Mouse (Mus musculus) thymus, postnatal 4 days (tissue): ENCODE data around the gene Cib3.

ENCODE experiments used
- DNase-seq: peaks from one replicate; pipeline ENCODE4 v3.0.0; 2021

The Cib3 gene

GRCm38 (mm10) chr8:72210222-72210621 lies 2.4 kb downstream of the Cib3 start:
- no peak for DNase-seq

GRCm38 (mm10) chr8:72208582-72208981 lies 4.1 kb downstream of the Cib3 start:
- DNase-seq, result no peak

- no peak for DNase-seq
Measured at GRCm38 (mm10) chr8:72197997-72198396, 14.6 kb downstream of the Cib3 start.

GRCm38 (mm10) chr8:72192065-72192464 lies 20.6 kb downstream of the Cib3 start:
- DNase-seq, result no peak

- DNase-seq, result no peak
Measured at GRCm38 (mm10) chr8:72190215-72190539, 22.5 kb downstream of the Cib3 start.

GRCm38 (mm10) chr8:72189417-72190214 lies 23.0 kb downstream of the Cib3 start, which contains the start of gene Hsh2d:
TSS of gene Hsh2d (plus strand) at chr8:72189638.
- peak; percentile 78 for DNase-seq

GRCm38 (mm10) chr8:72187793-72188331 lies 24.8 kb downstream of the Cib3 start:
- DNase-seq, result no peak

GRCm38 (mm10) chr8:72183554-72184202 lies 29.0 kb downstream of the Cib3 start:
- no peak for DNase-seq

GRCm38 (mm10) chr8:72177346-72177925 lies 35.2 kb downstream of the Cib3 start:
- DNase-seq, result peak; percentile 81

- peak; percentile 60 for DNase-seq
Measured at GRCm38 (mm10) chr8:72169681-72170249, 42.9 kb downstream of the Cib3 start.

GRCm38 (mm10) chr8:72169098-72169668 lies 43.5 kb downstream of the Cib3 start:
- peak; percentile 42 for DNase-seq

GRCm38 (mm10) chr8:72162821-72163220 lies 49.8 kb downstream of the Cib3 start:
- DNase-seq, result peak; percentile 34

GRCm38 (mm10) chr8:72160707-72161697 lies 51.6 kb downstream of the Cib3 start, which contains the start of gene Rab8a:
TSS of gene Rab8a (plus strand) at chr8:72161200.
- peak; percentile 99 for DNase-seq

GRCm38 (mm10) chr8:72160007-72160406 lies 52.6 kb downstream of the Cib3 start:
- peak; percentile 34 for DNase-seq

- DNase-seq, result no peak
Measured at GRCm38 (mm10) chr8:72158726-72159125, 53.9 kb downstream of the Cib3 start.

GRCm38 (mm10) chr8:72158096-72158495 lies 54.5 kb downstream of the Cib3 start:
- no peak for DNase-seq
